Comparison of ENCODE assay signal across 24 mouse cellular contexts in the genomic region with DNA sequence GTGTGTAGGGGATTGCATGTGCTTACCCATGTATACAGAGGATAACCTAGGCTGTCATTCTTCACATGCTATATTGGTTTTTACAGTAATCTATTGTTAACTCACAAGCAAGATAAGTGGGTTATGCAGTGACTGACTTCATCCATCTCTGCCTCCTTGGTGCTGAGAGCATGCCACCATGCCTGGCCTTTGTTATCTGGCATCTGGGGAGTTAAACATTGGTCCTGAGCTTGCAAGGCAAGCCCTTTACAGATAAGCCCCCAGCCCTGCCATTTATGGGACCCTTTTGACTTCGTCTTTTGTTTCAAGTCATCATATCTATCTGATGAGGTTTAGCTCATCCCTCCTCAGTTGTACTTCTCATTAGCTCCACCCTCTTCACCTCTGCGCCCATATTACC.
"Had no signal": no experiment of that assay in that cellular context is flagged by ENCODE, and none has a peak within 500 bp of the region (broad histone marks: within the 10 kb centered on the region; RNA-seq: fewer than 3 reads in every experiment).

No protein-coding gene starts in this region.

- H3K27me3 ChIP-seq: heart, embryonic 12.5 days; hindbrain, embryonic 12.5 days; hindbrain, embryonic 15.5 days; intestine, embryonic 15.5 days; limb, embryonic 12.5 days; liver, embryonic 13.5 days had no signal

- ATAC-seq: inflammation-experienced regulatory T-cells, adult 6 months; intestine, embryonic 15.5 days; intestine, postnatal 0 days had no signal

- H3K4me1 ChIP-seq: intestine, embryonic 15.5 days; limb, embryonic 10.5 days; limb, embryonic 12.5 days had no signal

- H3K9ac ChIP-seq: heart, embryonic 12.5 days; hindbrain, embryonic 12.5 days; hindbrain, embryonic 15.5 days; intestine, embryonic 15.5 days; limb, embryonic 12.5 days; liver, embryonic 13.5 days had no signal

- H3K4me2 ChIP-seq: heart, embryonic 12.5 days; hindbrain, embryonic 12.5 days; hindbrain, embryonic 15.5 days; intestine, embryonic 15.5 days; limb, embryonic 12.5 days; liver, embryonic 11.5 days; liver, embryonic 13.5 days had no signal

- DNase-seq: gastrocnemius, postnatal 14 days; gastrocnemius, postnatal 36 days; heart, adult 18-20 months; heart, postnatal 14 days; heart, postnatal 4 days; kidney, adult 18-20 months; kidney, adult 8-10 months; kidney, postnatal 10 days; kidney, postnatal 25 days; kidney, postnatal 4 days; liver; liver, embryonic 13.5 days had no signal

- H3K27ac ChIP-seq: heart, embryonic 10.5 days; hindbrain, embryonic 10.5 days; hindbrain, embryonic 12.5 days; hindbrain, embryonic 15.5 days; intestine, embryonic 15.5 days; layer of hippocampus, adult 2 months; limb, embryonic 10.5 days; limb, embryonic 12.5 days; liver, embryonic 13.5 days had no signal

- H3K4me3 ChIP-seq: heart, embryonic 10.5 days; heart, embryonic 12.5 days; hindbrain, embryonic 10.5 days; hindbrain, embryonic 12.5 days; hindbrain, embryonic 15.5 days; intestine, embryonic 15.5 days; layer of hippocampus, adult 2 months; limb, embryonic 10.5 days; limb, embryonic 12.5 days; liver, embryonic 13.5 days had no signal

- H3K36me3 ChIP-seq: heart, embryonic 10.5 days; heart, embryonic 12.5 days; hindbrain, embryonic 10.5 days; hindbrain, embryonic 12.5 days; hindbrain, embryonic 15.5 days; intestine, embryonic 15.5 days; limb, embryonic 10.5 days; limb, embryonic 12.5 days; liver, embryonic 13.5 days had no signal

- H3K9me3 ChIP-seq: heart, embryonic 10.5 days; heart, embryonic 12.5 days; hindbrain, embryonic 10.5 days; hindbrain, embryonic 12.5 days; hindbrain, embryonic 15.5 days; intestine, embryonic 15.5 days; limb, embryonic 10.5 days; limb, embryonic 12.5 days; liver, embryonic 13.5 days had no signal
